Mouse (Mus musculus): ENCODE measurements around the gene Gprc5c. TPM values are rescaled to one million over a fixed set of nuclear protein-coding genes. Genes with fewer than 3 reads are reported as not detected.
A peak's percentile ranks its signal among the peaks of the same experiment; 100 is the strongest.

Gene Gprc5c
- polyA plus RNA-seq, 1 experiment from 2014 or later = 234 TPM

DNA sequence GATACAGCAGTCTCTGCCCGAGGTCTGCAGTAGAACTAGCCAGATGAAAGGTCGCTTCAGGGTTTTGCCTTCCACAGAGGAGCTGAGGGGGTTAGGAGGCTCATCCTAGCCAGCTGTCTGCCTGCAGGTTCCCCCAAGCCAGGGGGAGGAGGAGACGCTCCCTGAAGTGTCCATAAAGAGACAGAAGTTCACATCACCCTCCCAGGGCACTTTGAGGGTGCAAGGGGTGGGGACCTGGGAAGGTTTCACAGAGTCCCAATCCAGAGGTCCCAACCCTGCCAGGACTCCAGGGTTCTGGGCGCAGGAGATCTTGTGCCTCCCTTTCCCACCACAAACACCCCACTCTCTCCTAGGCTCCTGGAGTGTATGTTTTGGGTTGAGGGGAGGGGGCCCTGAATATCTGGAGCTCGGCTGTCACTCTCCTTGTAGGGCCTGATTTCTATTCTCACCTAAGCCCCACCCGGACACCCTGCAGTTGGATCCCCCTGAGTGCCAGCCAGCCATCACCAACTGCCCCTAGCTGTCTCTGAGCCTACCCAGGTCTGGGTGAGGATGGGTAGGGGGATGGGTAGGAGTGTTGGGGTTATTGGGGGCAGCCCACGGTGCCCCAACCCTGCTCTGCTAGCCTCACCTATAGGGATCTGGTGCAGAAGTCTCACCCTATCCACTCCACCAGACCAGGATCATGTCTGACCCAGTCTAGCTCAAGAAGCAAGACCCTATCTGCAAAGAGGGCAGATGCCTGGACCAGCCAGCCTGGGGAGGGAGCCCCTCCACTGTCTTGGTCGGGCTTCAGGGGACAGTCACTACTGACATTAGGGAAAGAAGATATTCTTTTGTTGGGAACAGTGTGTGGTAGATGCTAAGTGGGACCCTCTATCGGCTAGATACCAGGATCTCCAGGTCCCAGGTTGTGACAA, 23.5 kb downstream of the Gprc5c start:
- TF ChIP-seq CTCF (IDR thresholded peaks at IDR 0.05) = no peak
- no peak for DNase-seq (ENCODE audit: low read depth, low spot score)
- H3K27me3 ChIP-seq = no peaks in the 10 kb centered on the region
- CTCF ChIA-PET = interaction anchor here (1.3 kb wide), 1 partner anchor 12 kb away, joined by 3 read pairs; no protein-coding TSS in a partner anchor
- POLR2A ChIA-PET = interaction anchor here (0.7 to 2.7 kb wide), 5 partner anchors 9 to 56 kb away, joined by 3 to 9 read pairs (median 6); partner anchors contain the start of gene Gprc5c
- in situ Hi-C loops (cut with MboI; ENCODE audit: low pct_unique_long_range_greater_than_20kb) = loop anchor here (5.0 kb wide), 2 partner anchors 38 to 57 kb away; no protein-coding TSS in a partner anchor
- ATAC-seq = no peak

DNA sequence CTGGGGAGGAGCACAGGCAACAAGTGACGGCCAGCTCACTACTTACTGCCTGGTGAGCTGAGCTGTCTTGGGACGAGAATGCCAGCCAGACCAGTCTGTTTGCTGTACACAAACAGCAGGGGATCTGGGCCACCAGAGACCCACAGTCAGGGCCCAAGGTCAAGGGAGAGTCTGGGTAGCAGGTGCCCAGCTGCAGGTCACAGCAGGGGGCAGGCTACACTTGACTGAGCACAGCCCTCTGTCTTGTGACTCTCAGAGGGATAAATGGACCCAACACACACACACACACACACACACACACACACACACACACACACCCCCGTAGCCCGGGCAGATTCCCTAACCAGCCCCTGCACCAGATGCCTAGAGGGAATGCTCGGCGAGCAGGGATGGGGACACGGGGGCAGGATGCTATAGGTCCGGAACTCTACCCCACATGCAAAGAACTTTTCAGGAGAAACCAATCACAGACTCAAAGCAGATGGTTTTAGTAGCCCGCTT, 24.4 kb downstream of the Gprc5c start:
- TF ChIP-seq CTCF (IDR thresholded peaks at IDR 0.05) = no peak
- ATAC-seq (no peak), DNase-seq (ENCODE audit: low read depth, low spot score) (no peak)
- POLR2A ChIA-PET = interaction anchor here (0.8 to 2.2 kb wide), 4 partner anchors 10 to 63 kb away, joined by 4 to 6 read pairs (median 4); no protein-coding TSS in a partner anchor
- H3K27me3 ChIP-seq = no peaks in the 10 kb centered on the region
- CTCF ChIA-PET = interaction anchor here (1.0 to 1.3 kb wide), 2 partner anchors 21 to 34 kb away, joined by 3 read pairs; no protein-coding TSS in a partner anchor
- in situ Hi-C loops (cut with MboI; ENCODE audit: low pct_unique_long_range_greater_than_20kb) = loop anchor here (5.0 kb wide), 2 partner anchors 37 to 58 kb away; no protein-coding TSS in a partner anchor

DNA sequence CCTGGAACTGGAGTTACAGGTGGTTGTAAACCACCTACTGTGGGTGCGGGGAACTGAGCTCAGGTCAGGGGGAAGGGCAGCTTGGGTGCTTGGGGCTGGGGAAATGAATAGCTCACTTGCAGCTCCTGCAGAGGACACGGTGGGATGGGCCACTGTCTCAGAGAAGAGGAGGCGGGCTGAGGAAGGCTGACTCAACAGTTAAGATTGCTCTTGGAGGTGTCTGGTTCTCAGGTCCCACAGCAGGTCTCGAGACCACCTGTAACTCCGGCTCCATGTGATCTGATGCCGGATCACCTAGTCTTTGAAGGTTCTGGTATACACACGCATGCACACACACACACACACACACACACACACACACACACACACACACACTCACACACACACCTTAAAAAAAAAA, 25.2 kb downstream of the Gprc5c start:
- no peak for TF ChIP-seq CTCF (IDR thresholded peaks at IDR 0.05)
- no peak for DNase-seq (ENCODE audit: low read depth, low spot score)
- CTCF ChIA-PET = interaction anchor here (1.0 to 1.3 kb wide), 2 partner anchors 22 to 33 kb away, joined by 3 read pairs; no protein-coding TSS in a partner anchor
- in situ Hi-C loops (cut with MboI; ENCODE audit: low pct_unique_long_range_greater_than_20kb) = loop anchor here (5.0 kb wide), 2 partner anchors 36 to 59 kb away; no protein-coding TSS in a partner anchor
- POLR2A ChIA-PET = interaction anchor here (0.8 to 1.3 kb wide), 3 partner anchors 24 to 64 kb away, joined by 4 to 5 read pairs (median 4); no protein-coding TSS in a partner anchor
- H3K27me3 ChIP-seq = no peaks in the 10 kb centered on the region
- ATAC-seq = peak; percentile 28

DNA sequence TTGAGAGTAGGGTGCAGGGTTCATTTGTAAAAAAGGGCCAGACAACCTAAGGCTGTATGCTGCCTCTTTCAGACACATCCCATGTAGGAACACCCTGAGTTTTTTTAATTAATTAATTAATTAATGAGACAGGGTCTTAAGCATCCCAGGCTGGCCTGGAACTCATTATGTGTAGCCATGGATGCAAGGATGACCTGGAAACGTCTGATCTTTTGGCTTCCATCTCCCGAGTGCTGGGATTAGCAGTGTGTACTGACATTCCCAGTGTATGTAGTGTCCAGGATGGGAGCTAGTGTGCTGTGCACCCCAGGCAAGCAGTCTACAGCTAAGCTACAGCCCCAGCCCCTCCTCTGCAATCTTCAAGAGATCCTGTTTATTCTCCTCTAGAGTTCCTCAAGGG, 25.7 kb downstream of the Gprc5c start:
- peak; percentile 44 for ATAC-seq
- CTCF ChIA-PET = interaction anchor here (1.0 to 1.3 kb wide), 2 partner anchors 22 to 32 kb away, joined by 3 read pairs; no protein-coding TSS in a partner anchor

DNA sequence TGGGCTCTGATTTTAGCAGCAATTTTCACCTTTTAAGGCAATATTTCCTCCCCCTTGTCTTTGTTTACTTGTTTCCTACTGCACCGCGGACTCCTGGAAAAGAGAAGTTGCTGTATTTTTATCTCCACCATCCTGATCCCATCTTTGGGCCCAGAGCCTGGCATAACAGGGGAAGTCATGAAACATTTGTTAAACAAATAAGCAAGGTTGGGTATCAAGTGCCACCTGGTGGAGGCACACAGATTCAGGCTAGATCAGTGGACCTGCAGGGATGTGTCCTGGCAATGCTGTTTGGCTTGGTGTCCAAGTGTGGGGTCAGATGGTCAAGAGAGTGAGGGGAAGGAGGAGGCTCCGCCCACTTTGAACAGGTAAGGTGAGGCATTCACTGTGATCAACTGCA, 26.2 kb downstream of the Gprc5c start:
- ATAC-seq (peak; percentile 28), DNase-seq (ENCODE audit: low read depth, low spot score) (peak; percentile 59)
- POLR2A ChIA-PET = interaction anchor here (1.3 kb wide), 1 partner anchor 65 kb away, joined by 6 read pairs; no protein-coding TSS in a partner anchor
- no peak for TF ChIP-seq CTCF (IDR thresholded peaks at IDR 0.05)
- in situ Hi-C loops (cut with MboI; ENCODE audit: low pct_unique_long_range_greater_than_20kb) = loop anchor here (5.0 kb wide), 2 partner anchors 35 to 60 kb away; no protein-coding TSS in a partner anchor
- CTCF ChIA-PET = interaction anchor here (1.0 to 1.5 kb wide), 5 partner anchors 10 to 1011 kb away, joined by 3 to 6 read pairs (median 3); no protein-coding TSS in a partner anchor
- no peaks in the 10 kb centered on the region for H3K27me3 ChIP-seq

More for the DNA sequence above, 25.7 kb downstream of the Gprc5c start:
- POLR2A ChIA-PET = interaction anchor here (0.9 to 1.3 kb wide), 3 partner anchors 24 to 64 kb away, joined by 4 to 6 read pairs (median 5); no protein-coding TSS in a partner anchor
- TF ChIP-seq CTCF (IDR thresholded peaks at IDR 0.05) = no peak
- no peak for DNase-seq (ENCODE audit: low read depth, low spot score)
- in situ Hi-C loops (cut with MboI; ENCODE audit: low pct_unique_long_range_greater_than_20kb) = loop anchor here (5.0 kb wide), 2 partner anchors 36 to 59 kb away; no protein-coding TSS in a partner anchor
- no peaks in the 10 kb centered on the region for H3K27me3 ChIP-seq

DNA sequence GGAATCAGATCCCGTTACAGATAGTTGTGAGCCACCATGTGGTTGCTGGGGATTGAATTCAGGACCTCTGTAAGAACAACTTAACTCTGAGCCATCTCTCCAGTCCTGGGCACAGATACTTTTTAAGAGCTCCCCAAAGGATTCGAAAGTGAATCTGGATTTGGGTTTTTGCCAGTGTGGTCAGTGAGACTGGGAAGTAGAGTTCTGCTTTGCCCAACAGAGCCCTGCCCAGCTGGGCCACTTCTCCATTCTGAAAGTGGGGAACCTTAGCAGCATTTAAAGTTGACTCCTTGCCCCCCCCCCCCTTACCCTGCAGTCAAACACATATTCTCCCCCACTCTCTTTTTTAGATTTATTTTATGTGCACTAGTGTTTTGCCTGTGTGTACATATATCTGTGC, 28.7 kb downstream of the Gprc5c start:
- no peak for ATAC-seq
- no peaks in the 10 kb centered on the region for H3K27me3 ChIP-seq
- in situ Hi-C loops (cut with MboI; ENCODE audit: low pct_unique_long_range_greater_than_20kb) = loop anchor here (5.0 kb wide), 2 partner anchors 33 to 62 kb away; no protein-coding TSS in a partner anchor
- POLR2A ChIA-PET = interaction anchor here (1.0 kb wide), 1 partner anchor 60 kb away, joined by 3 read pairs; no protein-coding TSS in a partner anchor
- CTCF ChIA-PET = interaction anchor here (1.0 to 3.0 kb wide), 3 partner anchors 19 to 33 kb away, joined by 3 to 8 read pairs (median 4); no protein-coding TSS in a partner anchor
- no peak for DNase-seq (ENCODE audit: low read depth, low spot score)
- no peak for TF ChIP-seq CTCF (IDR thresholded peaks at IDR 0.05)

DNA sequence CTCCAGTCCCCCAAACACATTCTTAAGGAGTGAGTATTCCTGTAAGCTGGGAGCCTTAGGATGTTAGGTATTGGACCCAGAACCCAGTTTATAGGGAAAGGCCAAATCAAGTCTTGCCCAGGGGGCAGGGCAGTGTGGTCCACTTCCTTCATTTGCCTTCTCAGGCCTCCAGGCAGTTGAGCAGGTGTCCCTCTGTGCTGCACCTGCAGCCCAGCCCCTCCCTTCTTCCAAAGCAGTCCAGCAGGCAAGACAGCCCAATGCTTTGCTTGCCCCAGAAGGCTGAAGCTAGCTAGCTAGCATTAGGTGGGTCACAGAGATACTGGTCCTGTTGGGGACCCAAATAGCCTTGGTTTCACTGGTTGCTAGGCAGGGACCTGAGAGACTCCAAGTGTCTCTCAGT, 29.2 kb downstream of the Gprc5c start:
- POLR2A ChIA-PET = interaction anchor here (1.0 kb wide), 1 partner anchor 61 kb away, joined by 3 read pairs; no protein-coding TSS in a partner anchor
- CTCF ChIA-PET = interaction anchor here (0.6 to 3.0 kb wide), 6 partner anchors 18 to 68 kb away, joined by 3 to 8 read pairs (median 4); no protein-coding TSS in a partner anchor
- no peaks in the 10 kb centered on the region for H3K27me3 ChIP-seq
- DNase-seq (ENCODE audit: low read depth, low spot score) (no peak), ATAC-seq (no peak)
- in situ Hi-C loops (cut with MboI; ENCODE audit: low pct_unique_long_range_greater_than_20kb) = no loop called here
- TF ChIP-seq CTCF (IDR thresholded peaks at IDR 0.05) = no peak

DNA sequence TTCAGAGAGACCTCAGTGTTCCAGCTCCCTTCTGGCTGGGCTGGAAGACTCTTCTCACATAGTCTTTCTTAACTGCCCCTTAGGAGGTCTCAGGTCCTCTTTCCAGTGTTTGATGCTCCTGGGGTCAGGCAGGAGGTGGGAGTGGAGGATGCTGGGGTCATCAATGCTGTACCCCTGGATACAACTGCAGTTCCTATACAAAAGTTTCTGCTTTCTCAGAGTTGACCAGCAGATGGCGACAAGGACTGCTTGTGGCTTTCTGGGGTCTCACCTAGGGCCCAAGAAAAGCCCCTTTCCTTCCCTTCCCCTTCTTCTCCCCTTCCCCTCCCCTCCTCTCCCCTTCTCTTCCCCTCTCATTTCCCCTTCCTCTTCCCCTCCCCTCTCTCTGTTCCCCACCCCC, 29.6 kb downstream of the Gprc5c start:
- TF ChIP-seq CTCF (IDR thresholded peaks at IDR 0.05) = peak; percentile 76
- POLR2A ChIA-PET = interaction anchor here (1.0 kb wide), 1 partner anchor 61 kb away, joined by 3 read pairs; no protein-coding TSS in a partner anchor
- no peak for DNase-seq (ENCODE audit: low read depth, low spot score)
- CTCF ChIA-PET = interaction anchor here (0.6 to 3.0 kb wide), 5 partner anchors 18 to 68 kb away, joined by 3 to 8 read pairs (median 5); no protein-coding TSS in a partner anchor
- no peaks in the 10 kb centered on the region for H3K27me3 ChIP-seq
- in situ Hi-C loops (cut with MboI; ENCODE audit: low pct_unique_long_range_greater_than_20kb) = no loop called here
- no peak for ATAC-seq

DNA sequence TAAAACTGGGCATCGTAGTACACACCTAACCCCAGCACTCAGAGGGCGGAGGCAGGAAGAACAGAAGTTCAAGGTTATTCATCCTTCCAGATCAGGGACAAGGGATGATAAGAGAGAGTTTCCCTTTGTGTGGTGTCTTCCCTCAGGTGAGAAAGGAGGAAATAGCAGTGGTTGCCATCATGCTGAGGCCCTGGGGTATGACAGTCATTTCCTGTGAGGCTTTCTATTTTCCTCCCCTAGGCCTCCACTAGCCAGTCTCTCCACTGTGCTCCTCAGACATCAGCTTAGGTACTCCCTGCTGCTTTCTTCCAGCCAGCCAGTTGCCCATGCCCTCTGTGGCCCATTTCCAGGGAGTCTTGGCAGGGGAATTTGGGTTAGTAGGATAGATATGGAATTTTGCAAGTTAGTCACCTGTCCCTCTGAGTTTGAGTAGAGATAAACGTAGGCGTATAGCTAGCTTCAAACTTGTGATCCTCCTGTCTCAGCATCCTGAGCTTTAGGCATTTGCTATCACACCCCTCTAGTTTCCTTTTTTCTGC, 32.4 kb downstream of the Gprc5c start:
- POLR2A ChIA-PET = no interaction called here
- DNase-seq (ENCODE audit: low read depth, low spot score) (no peak), ATAC-seq (no peak)
- CTCF ChIA-PET = interaction anchor here (1.5 to 1.6 kb wide), 3 partner anchors 71 to 146 kb away, joined by 4 to 6 read pairs (median 4); no protein-coding TSS in a partner anchor
- in situ Hi-C loops (cut with MboI; ENCODE audit: low pct_unique_long_range_greater_than_20kb) = no loop called here
- TF ChIP-seq CTCF (IDR thresholded peaks at IDR 0.05) = no peak
- H3K27me3 ChIP-seq = no peaks in the 10 kb centered on the region

Measured in Patski (cell line).